Mouse (Mus musculus) embryo, embryonic 9.5 days (tissue): ENCODE measurements around the gene Nobox.

Source experiments
- DNase-seq: peaks from one replicate; pipeline ENCODE4 v3.0.0-alpha.2; 2017; ENCODE audit errors: extremely low spot score

Nobox gene

GRCm38 (mm10) chr6:43274123-43274522 lies 35.2 kb downstream of the Nobox start:
- no peak for DNase-seq

- DNase-seq: no peak
These were observed 36.8 kb downstream of the Nobox start for GRCm38 (mm10) chr6:43272597-43272996.

GRCm38 (mm10) chr6:43266356-43266755 lies 43.0 kb downstream of the Nobox start:
- DNase-seq: peak; percentile 49

GRCm38 (mm10) chr6:43265363-43266041 lies 43.9 kb downstream of the Nobox start, which contains the start of gene Arhgef5:
Gene Arhgef5 (plus strand): TSS chr6:43265582.
- peak; percentile 50 for DNase-seq

- no peak for DNase-seq
These were observed 48.6 kb downstream of the Nobox start for GRCm38 (mm10) chr6:43260756-43261155.

- DNase-seq: no peak
These were observed 55.0 kb downstream of the Nobox start for GRCm38 (mm10) chr6:43254193-43254926.
